Mouse (Mus musculus) stomach, embryonic 16.5 days (tissue): ENCODE data around the gene Olfr724. TPM values are rescaled to one million over a fixed set of nuclear protein-coding genes. Genes with fewer than 3 reads are reported as not detected.
"Not testable (repeated sequence)": the region's sequence is repeated elsewhere in the genome, so short reads cannot be mapped to it uniquely, and the experiment has no call there.

Experiments
- ATAC-seq: fragments of 200-750 bp; cut with Nextera tagmentation; 2 replicates; pipeline ENCODE4 v1.8.0; 2017; ENCODE audit warnings: moderate number of reproducible peaks, moderate TSS enrichment; ENCODE audit not compliant: insufficient read depth, low FRiP score
- H3K27ac ChIP-seq: fragments of 300-500 bp; sonication (generic); 2 replicates; pipeline ENCODE4 v1.5.1; 2014; ENCODE audit warnings: low read length
- H3K27me3 ChIP-seq: fragments of 300-500 bp; sonication (generic); 2 replicates; pipeline ENCODE4 v1.6.1; 2014; ENCODE audit warnings: low read length, control low read depth, mixed read lengths; ENCODE audit not compliant: control insufficient read depth, insufficient read depth
- H3K36me3 ChIP-seq: fragments of 300-500 bp; sonication (generic); 2 replicates; pipeline ENCODE4 v1.6.1; 2014; ENCODE audit warnings: low read length; ENCODE audit not compliant: control insufficient read depth, insufficient read depth
- H3K4me1 ChIP-seq: fragments of 300-500 bp; sonication (generic); 2 replicates; pipeline ENCODE4 v1.6.1; 2014; ENCODE audit warnings: low read length, control low read depth, mixed read lengths; ENCODE audit not compliant: control insufficient read depth, insufficient read depth
- H3K4me2 ChIP-seq: fragments of 300-500 bp; sonication (generic); 2 replicates; pipeline ENCODE4 v1.6.1; 2014; ENCODE audit warnings: low read depth, low read length, mixed read lengths
- H3K4me3 ChIP-seq: fragments of 300-500 bp; sonication (generic); replicated peaks from 2 replicates; pipeline ENCODE4 v1.5.1; 2014; ENCODE audit warnings: mild to moderate bottlenecking, low read length
- H3K9ac ChIP-seq: fragments of 300-500 bp; sonication (generic); 2 replicates; pipeline ENCODE4 v1.6.1; 2014; ENCODE audit warnings: low read length
- H3K9me3 ChIP-seq: fragments of 300-500 bp; sonication (generic); replicated peaks from 2 replicates; pipeline ENCODE4 v1.6.1; 2016; ENCODE audit warnings: low read length, control low read depth; ENCODE audit not compliant: control insufficient read depth
- WGBS: fragments of 180-500 bp; shearing (Covaris S2); extraction: QIAGEN DNeasy Blood & Tissue Kit; methylation state at CpG from one replicate; pipeline ENCODE4 v1.1.7; 2014; 5-methylcytosine and 5-hydroxymethylcytosine counted together
- polyA plus RNA-seq: library from polyadenylated mRNA; unstranded; fragments of >200 nt; fragmentation: Nextera tagmentation; extraction: Ambion mirVana; gene quantifications from 2 replicates; pipeline ENCODE4 v1.2.1, GENCODE M21; 2015

Olfr724 gene
- polyA plus RNA-seq, result not detected in 2 replicates

- H3K4me2 ChIP-seq, H3K27ac ChIP-seq, H3K27me3 ChIP-seq, ATAC-seq, H3K36me3 ChIP-seq, H3K9me3 ChIP-seq, H3K4me3 ChIP-seq, H3K4me1 ChIP-seq, H3K9ac ChIP-seq: not testable (repeated sequence)
- 66% methylated on average over 1 of the region's 1 CpGs for WGBS
Observed at GRCm38 (mm10) chr14:49963174-49963573, at the start of gene Olfr724. TSS of gene Olfr724 (minus strand) at chr14:49963274.

GRCm38 (mm10) chr14:49955890-49956289 lies 7.2 kb downstream of the Olfr724 start:
- H3K4me1 ChIP-seq, result no peaks in the 10 kb centered on the region
- H3K4me3 ChIP-seq, result no peak overlapping the region
- no peak overlapping the region for H3K27ac ChIP-seq
- no peak overlapping the region for H3K9ac ChIP-seq
- no peaks in the 10 kb centered on the region for H3K27me3 ChIP-seq
- ATAC-seq, result no peak
- H3K36me3 ChIP-seq, result no peaks in the 10 kb centered on the region
- 50% methylated on average over 2 of the region's 2 CpGs for WGBS
- H3K4me2 ChIP-seq, result no peak overlapping the region
- H3K9me3 ChIP-seq, result no peaks in the 10 kb centered on the region

GRCm38 (mm10) chr14:49931687-49932086 lies 31.4 kb downstream of the Olfr724 start, which contains the start of gene Olfr723:
TSS of gene Olfr723 (minus strand) at chr14:49931787.
- H3K27ac ChIP-seq, H3K9me3 ChIP-seq, H3K4me1 ChIP-seq, H3K27me3 ChIP-seq, H3K4me3 ChIP-seq, H3K36me3 ChIP-seq, H3K4me2 ChIP-seq, H3K9ac ChIP-seq, ATAC-seq: not testable (repeated sequence)

Other genes starting within 250 kb of the Olfr724 start
- gene Armh4, start 179.9 kb downstream of the Olfr724 start, polyA plus RNA-seq, result 13.1 and 14.9 TPM in 2 replicates
- not detected in 2 replicates for gene Olfr722, start 61.3 kb downstream of the Olfr724 start, polyA plus RNA-seq
- not detected in 2 replicates for gene Olfr723, start 31.5 kb downstream of the Olfr724 start, polyA plus RNA-seq
- not detected in 2 replicates for gene Olfr725, start 77.1 kb upstream of the Olfr724 start, polyA plus RNA-seq
- not detected in 2 replicates for gene Olfr726, start 127.7 kb upstream of the Olfr724 start, polyA plus RNA-seq
- not detected in 2 replicates for gene Olfr727, start 159.9 kb upstream of the Olfr724 start, polyA plus RNA-seq
- not detected in 2 replicates for gene Olfr728, start 179.4 kb upstream of the Olfr724 start, polyA plus RNA-seq
- gene Olfr729, start 189.6 kb upstream of the Olfr724 start, polyA plus RNA-seq, result not detected in 2 replicates
- gene Olfr730, start 224.9 kb upstream of the Olfr724 start, polyA plus RNA-seq, result not detected in 2 replicates